Mouse (Mus musculus) limb, embryonic 15.5 days (tissue): ENCODE measurements at regions not wholly inside any gene's neighbourhood (a gene's known extent, or its start where the extent isn't known, plus 50 kb on each side); places are given as distances from the start of the nearest gene placed in this dataset.

Experiments used
- ATAC-seq: fragments of 200-750 bp; cut with Nextera tagmentation; 2 replicates; pipeline ENCODE4 v1.8.0; 2017; ENCODE audit warnings: low read depth, moderate TSS enrichment; ENCODE audit not compliant: insufficient number of reproducible peaks, low FRiP score, low TSS enrichment
- H3K27ac ChIP-seq: fragments of 300-500 bp; sonication (generic); 2 replicates; pipeline ENCODE4 v1.5.1; 2015; ENCODE audit warnings: moderate library complexity, mild to moderate bottlenecking, inconsistent platforms
- H3K27me3 ChIP-seq: fragments of 300-500 bp; sonication (generic); 2 replicates; pipeline ENCODE4 v1.6.1; 2015; ENCODE audit warnings: inconsistent platforms
- H3K36me3 ChIP-seq: fragments of 300-500 bp; sonication (generic); 2 replicates; pipeline ENCODE4 v1.6.1; 2015; ENCODE audit warnings: inconsistent platforms
- H3K4me1 ChIP-seq: fragments of 300-500 bp; sonication (generic); 2 replicates; pipeline ENCODE4 v1.6.1; 2015; ENCODE audit warnings: inconsistent platforms
- H3K4me2 ChIP-seq: fragments of 300-500 bp; sonication (generic); 2 replicates; pipeline ENCODE4 v1.6.1; 2015; ENCODE audit warnings: mild to moderate bottlenecking, inconsistent platforms
- H3K4me3 ChIP-seq: fragments of 300-500 bp; sonication (generic); 2 replicates; pipeline ENCODE4 v1.5.1; 2015; ENCODE audit warnings: mild to moderate bottlenecking, inconsistent platforms
- H3K9ac ChIP-seq: fragments of 300-500 bp; sonication (generic); 2 replicates; pipeline ENCODE4 v1.6.1; 2015; ENCODE audit warnings: inconsistent platforms
- H3K9me3 ChIP-seq: fragments of 300-500 bp; sonication (generic); 2 replicates; pipeline ENCODE4 v1.6.1; 2016; ENCODE audit warnings: inconsistent platforms
- WGBS: fragments of 180-500 bp; shearing (Covaris S2); methylation state at CpG from one replicate; pipeline ENCODE4 v1.1.7; 2015; 5-methylcytosine and 5-hydroxymethylcytosine counted together

DNA sequence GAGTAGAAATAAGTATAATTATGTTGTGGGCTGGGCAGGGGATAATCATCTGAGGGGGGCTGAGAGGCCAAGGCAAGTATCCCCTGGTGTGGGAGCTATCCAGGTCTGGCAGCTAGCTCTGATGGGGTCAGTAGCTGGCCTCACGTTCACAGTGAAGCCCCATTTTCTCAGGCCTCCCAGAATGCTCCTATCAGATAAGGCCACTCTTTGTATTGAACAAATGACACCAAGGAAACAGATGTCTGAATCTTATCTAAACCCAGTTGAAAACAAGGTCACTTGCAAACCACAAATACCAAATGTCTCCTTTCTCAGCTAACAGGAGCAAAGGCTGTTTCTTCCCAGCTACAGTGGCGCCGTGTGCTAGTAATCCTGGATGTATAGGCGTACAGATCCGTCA lies 137.6 kb upstream of the Sp4 start:
- 76% methylated on average over 5 of the region's 5 CpGs for whole genome bisulfite sequencing
- no peak for ATAC-seq
- Histone ChIP-seq H3K27me3 (no peaks in the 10 kb centered on the region), H3K9ac (no peak overlapping the region), H3K4me1 (no peaks in the 10 kb centered on the region), H3K4me2 (no peak overlapping the region), H3K27ac (no peak overlapping the region), H3K4me3 (no peak overlapping the region), H3K9me3 (no peaks in the 10 kb centered on the region), H3K36me3 (no peaks in the 10 kb centered on the region)

DNA sequence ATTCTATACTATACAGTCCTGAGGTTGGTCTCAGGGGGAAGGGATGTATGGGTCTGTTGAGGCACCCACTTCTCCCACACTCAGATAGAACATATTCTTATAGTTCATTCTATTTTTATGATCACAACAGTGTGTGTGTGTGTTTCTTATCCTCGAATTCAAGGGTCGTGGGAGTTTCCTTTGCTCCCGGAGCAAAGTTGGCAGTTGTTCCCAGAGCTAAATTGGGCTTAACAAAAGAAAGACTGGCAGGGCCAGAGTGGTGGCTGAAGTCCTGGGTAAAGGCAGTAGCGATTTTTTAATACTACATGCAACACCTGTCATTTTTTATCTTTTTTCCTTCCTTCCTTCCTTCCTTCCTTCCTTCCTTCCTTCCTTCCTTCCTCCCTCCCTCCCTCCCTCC lies 131.5 kb upstream of the Sp4 start:
- Histone ChIP-seq H3K4me1 (no peaks in the 10 kb centered on the region), H3K4me3 (no peak overlapping the region), H3K9me3 (no peaks in the 10 kb centered on the region), H3K4me2 (no peak overlapping the region), H3K9ac (no peak overlapping the region), H3K36me3 (no peaks in the 10 kb centered on the region), H3K27ac (no peak overlapping the region), H3K27me3 (no peaks in the 10 kb centered on the region)
- 62% methylated on average over 4 of the region's 4 CpGs for WGBS
- ATAC-seq = no peak

DNA sequence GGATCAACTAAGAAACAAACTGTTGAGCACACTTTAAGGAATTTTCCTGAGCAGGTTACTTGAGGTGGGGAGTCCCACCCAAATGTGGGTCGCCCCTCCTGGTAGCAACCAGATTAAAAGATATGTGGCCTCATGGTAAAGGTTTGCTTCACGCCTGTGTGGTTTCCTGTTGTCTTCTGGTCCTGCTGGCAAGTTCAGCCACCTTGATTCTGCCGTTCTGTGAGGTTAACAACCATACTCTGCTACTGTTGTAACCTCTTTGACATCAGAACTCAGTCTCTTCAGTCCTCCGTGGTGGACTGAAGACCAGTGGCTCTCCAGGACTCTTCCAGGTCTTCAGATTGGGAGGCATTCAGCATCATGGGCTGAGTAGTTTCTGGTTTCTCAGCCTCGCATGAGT lies 127.1 kb upstream of the Sp4 start:
- no peak overlapping the region for H3K27ac ChIP-seq
- ATAC-seq = no peak
- H3K36me3 ChIP-seq = no peaks in the 10 kb centered on the region
- 71% methylated on average over 5 of the region's 5 CpGs for WGBS
- H3K9ac ChIP-seq = no peak overlapping the region
- H3K27me3 ChIP-seq = no peaks in the 10 kb centered on the region
- H3K4me2 ChIP-seq = no peak overlapping the region
- no peak overlapping the region for H3K4me3 ChIP-seq
- H3K9me3 ChIP-seq = no peaks in the 10 kb centered on the region
- H3K4me1 ChIP-seq = no peaks in the 10 kb centered on the region

DNA sequence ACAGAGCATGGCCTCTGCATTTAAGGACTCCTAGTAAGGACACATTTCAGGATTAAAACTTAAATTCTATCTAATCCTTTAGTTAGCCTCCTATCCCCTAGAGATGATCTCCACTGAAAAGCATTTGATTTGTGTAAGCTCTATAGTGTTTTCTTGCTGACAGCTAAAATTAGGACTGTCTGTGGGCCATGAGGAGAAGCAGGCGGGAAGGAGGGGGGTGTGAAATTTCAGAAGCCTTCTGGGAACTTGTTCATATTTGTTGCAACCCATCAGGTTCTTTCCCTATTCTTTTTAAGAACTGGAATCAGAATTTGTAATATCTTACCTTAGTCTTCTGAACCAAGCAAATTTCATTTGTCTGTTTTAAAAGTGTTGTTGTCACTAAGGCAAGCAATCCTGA lies 114.7 kb upstream of the Sp4 start:
- H3K27me3 ChIP-seq = no peaks in the 10 kb centered on the region

DNA sequence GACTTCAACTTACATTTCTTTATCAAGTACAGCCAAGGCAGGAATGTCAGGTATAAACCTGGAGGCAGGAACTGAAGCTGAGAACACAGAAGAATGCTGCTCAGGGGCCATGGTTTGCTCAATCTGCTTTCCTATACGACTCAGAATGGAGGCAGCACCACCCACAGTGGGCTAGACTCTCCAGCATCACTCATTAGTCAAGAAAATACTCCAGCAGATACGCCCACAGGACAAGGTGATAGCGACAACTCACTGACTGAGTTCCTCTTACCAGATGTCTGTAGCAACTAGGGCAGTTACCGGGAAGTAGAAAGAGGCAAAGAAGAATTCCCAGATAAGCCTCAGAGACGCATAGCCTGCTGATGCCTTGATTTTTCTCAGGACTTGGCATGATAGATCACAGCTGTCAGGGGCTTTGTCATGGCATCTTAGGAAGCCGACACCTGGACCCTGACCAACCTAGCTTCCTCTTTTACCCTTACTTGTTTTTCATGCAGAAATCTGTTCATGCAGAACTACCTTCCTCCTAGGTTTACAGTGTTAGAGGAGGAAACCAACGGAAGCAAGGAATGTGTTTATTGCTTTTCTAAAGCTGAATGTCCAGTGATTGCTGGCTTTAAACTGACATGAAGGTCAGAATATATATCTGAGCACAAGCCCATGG lies 110.7 kb upstream of the Sp4 start:
- Histone ChIP-seq H3K36me3 (no peaks in the 10 kb centered on the region), H3K4me3 (no peak overlapping the region), H3K4me2 (no peak overlapping the region), H3K9me3 (no peaks in the 10 kb centered on the region), H3K27ac (no peak overlapping the region), H3K4me1 (no peaks in the 10 kb centered on the region), H3K27me3 (no peaks in the 10 kb centered on the region), H3K9ac (no peak overlapping the region)
- ATAC-seq = no peak
- 38% methylated on average over 7 of the region's 7 CpGs for WGBS

More for the DNA sequence above, 114.7 kb upstream of the Sp4 start:
- Histone ChIP-seq H3K27ac (no peak overlapping the region), H3K36me3 (no peaks in the 10 kb centered on the region), H3K4me2 (no peak overlapping the region), H3K9me3 (no peaks in the 10 kb centered on the region), H3K4me1 (no peaks in the 10 kb centered on the region), H3K9ac (no peak overlapping the region), H3K4me3 (no peak overlapping the region)
- WGBS = 68% methylated on average over 1 of the region's 1 CpGs
- ATAC-seq = no peak

DNA sequence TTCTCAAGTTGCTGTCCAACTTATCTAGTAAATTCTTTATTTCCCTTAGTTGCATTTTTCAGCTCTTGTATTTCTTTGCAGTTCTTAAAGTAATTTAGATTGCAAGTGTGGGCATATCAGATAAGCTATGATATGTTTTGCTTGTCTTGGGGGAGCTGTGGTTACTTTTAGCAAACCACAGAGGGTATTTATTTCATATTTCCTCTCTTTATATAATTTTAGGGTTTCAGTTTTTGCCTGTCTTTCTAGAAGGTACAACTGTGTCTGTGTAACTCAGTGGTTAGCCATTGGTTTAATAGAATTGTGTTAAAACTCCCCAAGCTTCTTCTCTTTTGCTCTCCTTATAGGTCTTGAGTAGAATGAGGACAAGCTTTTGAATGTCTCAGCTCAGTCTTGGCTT lies 109.7 kb upstream of the Sp4 start:
- H3K9me3 ChIP-seq = no peaks in the 10 kb centered on the region
- no peak overlapping the region for H3K4me2 ChIP-seq
- no peak overlapping the region for H3K9ac ChIP-seq
- ATAC-seq = no peak
- H3K36me3 ChIP-seq = no peaks in the 10 kb centered on the region
- H3K27me3 ChIP-seq = no peaks in the 10 kb centered on the region
- no peaks in the 10 kb centered on the region for H3K4me1 ChIP-seq
- no peak overlapping the region for H3K27ac ChIP-seq
- no peak overlapping the region for H3K4me3 ChIP-seq

DNA sequence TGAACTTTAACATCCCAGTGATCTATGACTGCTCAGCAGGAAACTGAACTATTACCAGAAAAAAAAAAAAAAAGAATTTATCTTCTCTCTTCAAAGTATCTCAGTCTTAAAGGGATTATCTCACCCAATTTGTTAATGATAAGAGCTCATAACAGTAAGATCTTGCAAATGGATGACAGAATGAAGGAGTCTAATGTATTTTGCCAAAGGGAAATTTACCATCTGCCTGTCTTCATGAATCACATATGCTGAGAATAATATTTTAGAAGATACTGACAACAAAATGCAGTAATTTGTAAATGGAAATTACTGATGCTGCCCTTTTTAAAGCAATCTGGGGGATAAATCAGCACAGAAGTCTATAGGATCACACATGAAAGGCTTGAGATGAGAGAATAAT lies 103.9 kb upstream of the Sp4 start:
- no peaks in the 10 kb centered on the region for H3K9me3 ChIP-seq
- no peak for ATAC-seq
- H3K9ac ChIP-seq = no peak overlapping the region
- H3K4me3 ChIP-seq = no peak overlapping the region
- H3K27ac ChIP-seq = no peak overlapping the region
- no peak overlapping the region for H3K4me2 ChIP-seq
- no peaks in the 10 kb centered on the region for H3K4me1 ChIP-seq
- no peaks in the 10 kb centered on the region for H3K36me3 ChIP-seq
- no peaks in the 10 kb centered on the region for H3K27me3 ChIP-seq

DNA sequence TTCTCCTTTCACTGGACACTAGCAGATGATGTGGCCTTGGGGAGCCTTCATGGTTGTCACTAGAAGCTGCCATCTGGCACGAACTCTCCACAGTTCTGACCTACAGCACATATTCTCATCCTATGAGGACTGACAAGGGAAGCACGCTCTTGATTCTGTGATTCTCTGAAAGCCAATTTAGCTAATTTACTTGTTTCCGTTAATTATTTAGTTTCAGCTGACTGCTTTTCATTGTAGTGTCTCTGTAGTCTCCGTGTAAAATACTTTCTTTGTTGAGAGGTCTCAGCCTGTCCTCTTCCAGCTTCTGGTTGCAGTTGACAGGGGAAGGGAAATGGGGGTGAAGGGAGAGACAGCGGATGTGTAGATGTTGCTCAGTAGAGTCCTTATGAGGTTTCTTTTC lies 102.9 kb upstream of the Sp4 start:
- Histone ChIP-seq H3K9ac (no peak overlapping the region), H3K36me3 (no peaks in the 10 kb centered on the region), H3K9me3 (no peaks in the 10 kb centered on the region), H3K27me3 (no peaks in the 10 kb centered on the region), H3K4me2 (no peak overlapping the region), H3K4me1 (no peaks in the 10 kb centered on the region), H3K4me3 (no peak overlapping the region), H3K27ac (no peak overlapping the region)
- no peak for ATAC-seq
- 73% methylated on average over 5 of the region's 5 CpGs for WGBS

DNA sequence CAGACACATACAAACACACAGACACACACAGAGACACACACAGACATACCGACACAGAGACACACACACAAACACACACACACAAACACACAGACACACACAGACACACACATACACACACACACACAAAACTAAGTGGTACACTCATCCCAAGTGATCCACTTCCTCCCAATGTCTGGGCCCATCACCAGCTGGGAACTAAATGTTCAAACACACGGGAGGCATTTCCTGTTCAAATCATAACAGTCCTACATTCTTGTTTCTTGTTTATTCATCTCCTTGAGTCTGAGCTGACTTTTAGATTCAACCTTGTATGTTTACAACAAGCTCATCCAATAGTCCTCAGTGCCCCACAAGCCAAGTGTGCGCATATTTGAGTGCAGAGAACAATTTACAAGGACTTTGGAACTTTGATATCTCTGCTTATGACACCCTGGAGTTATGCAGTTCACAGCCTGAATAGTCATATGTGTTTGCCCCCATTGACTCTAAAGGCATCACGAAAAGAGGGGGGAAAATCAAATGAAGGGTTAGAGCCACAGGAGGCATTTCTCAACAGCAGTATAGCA lies 102.4 kb upstream of the Sp4 start:
- Histone ChIP-seq H3K4me3 (no peak overlapping the region), H3K27me3 (no peaks in the 10 kb centered on the region), H3K4me2 (no peak overlapping the region), H3K36me3 (no peaks in the 10 kb centered on the region), H3K27ac (no peak overlapping the region), H3K4me1 (no peaks in the 10 kb centered on the region), H3K9ac (no peak overlapping the region), H3K9me3 (no peaks in the 10 kb centered on the region)
- no peak for ATAC-seq
- 76% methylated on average over 4 of the region's 4 CpGs for WGBS

DNA sequence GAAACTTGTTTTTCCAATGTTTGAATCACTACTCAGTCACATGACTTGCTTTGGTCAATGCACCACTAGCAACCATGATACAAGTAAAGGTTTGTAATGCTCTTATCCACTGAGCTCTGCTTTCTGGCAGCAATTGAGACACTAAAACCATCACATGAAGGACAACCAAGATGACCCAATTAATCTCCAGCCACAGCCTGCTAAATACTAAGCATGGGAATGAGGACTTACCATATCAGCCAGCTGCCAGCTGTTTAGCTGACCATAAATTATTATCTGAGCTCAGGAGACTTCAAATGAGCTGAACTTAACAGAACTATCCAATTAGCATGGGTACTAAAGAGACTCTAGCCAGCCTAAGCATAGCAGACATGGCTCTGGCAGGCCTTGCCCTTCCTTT lies 100.1 kb upstream of the Sp4 start:
- Histone ChIP-seq H3K4me3 (no peak overlapping the region), H3K4me2 (no peak overlapping the region), H3K9me3 (no peaks in the 10 kb centered on the region), H3K4me1 (no peaks in the 10 kb centered on the region), H3K27me3 (no peaks in the 10 kb centered on the region), H3K9ac (no peak overlapping the region), H3K27ac (no peak overlapping the region), H3K36me3 (no peaks in the 10 kb centered on the region)
- ATAC-seq = no peak

DNA sequence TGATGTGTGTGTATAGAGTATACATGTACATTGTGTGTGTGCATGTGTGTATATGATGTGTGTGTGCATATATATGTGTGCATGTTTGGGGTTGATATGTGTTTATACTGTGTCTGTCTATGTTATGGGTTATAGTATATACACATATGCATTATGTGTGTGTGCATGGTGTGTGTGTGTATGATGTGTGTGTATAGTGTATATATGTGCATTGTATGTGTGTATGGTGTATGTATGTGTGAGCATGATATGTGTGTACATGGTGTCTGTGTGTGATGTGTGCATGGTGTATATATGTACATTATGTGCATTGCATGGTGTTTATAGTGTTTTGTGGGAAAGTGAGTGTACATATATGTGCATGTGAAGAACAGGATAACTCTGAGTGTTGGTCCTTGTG lies 90.4 kb upstream of the Sp4 start:
- H3K4me3 ChIP-seq = no peak overlapping the region
- H3K27ac ChIP-seq = no peak overlapping the region
- ATAC-seq = no peak
- no peak overlapping the region for H3K4me2 ChIP-seq
- no peaks in the 10 kb centered on the region for H3K36me3 ChIP-seq
- H3K27me3 ChIP-seq = no peaks in the 10 kb centered on the region
- no peaks in the 10 kb centered on the region for H3K4me1 ChIP-seq
- H3K9ac ChIP-seq = no peak overlapping the region
- no peaks in the 10 kb centered on the region for H3K9me3 ChIP-seq

DNA sequence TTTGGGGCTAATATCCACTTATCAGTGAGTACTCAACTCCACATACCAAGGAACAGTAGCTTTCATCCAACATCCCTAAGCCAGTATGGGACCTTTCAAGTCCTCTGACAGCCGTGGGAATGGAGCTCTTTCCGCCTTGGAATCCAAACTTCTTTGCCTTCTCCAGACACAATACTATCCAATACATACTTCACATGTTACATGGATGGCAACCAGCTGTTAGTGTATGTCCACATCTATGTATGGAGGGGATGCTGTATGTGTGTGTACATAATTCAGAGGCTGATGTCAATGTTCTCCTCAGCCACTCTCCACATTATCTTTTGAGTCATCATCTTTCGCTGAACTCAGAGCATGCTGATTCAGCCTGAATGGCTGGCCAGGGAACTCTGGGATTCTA lies 79.8 kb upstream of the Sp4 start:
- no peak for ATAC-seq
- WGBS = 94% methylated on average over 3 of the region's 3 CpGs
- H3K9ac ChIP-seq = no peak overlapping the region

DNA sequence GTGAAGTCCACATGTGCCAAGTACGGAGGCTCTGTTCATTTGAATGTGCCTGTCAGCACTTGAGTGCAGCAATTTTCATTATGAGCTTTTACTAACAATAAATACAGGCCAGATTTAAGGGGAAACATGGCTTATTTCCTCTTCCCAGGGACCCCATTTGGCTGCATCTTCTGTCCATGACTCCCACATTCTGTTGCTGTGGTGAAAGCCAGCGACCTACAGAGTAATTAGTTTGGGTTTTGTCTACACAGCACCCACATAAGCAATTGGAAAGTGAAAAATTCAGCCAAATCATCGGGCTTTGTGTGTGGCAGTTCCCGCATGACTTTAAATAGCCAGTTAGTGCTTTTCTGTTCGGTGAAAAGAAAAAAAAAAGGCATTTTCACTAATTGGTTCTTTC lies 76.7 kb upstream of the Sp4 start:
- Histone ChIP-seq H3K36me3 (no peaks in the 10 kb centered on the region), H3K4me3 (no peak overlapping the region), H3K27me3 (no peaks in the 10 kb centered on the region), H3K27ac (no peak overlapping the region), H3K9ac (no peak overlapping the region), H3K9me3 (no peaks in the 10 kb centered on the region), H3K4me2 (no peak overlapping the region), H3K4me1 (no peaks in the 10 kb centered on the region)
- ATAC-seq = no peak
- WGBS = 57% methylated on average over 5 of the region's 5 CpGs

More for the DNA sequence above, 79.8 kb upstream of the Sp4 start:
- H3K4me2 ChIP-seq = no peak overlapping the region
- no peaks in the 10 kb centered on the region for H3K36me3 ChIP-seq
- H3K9me3 ChIP-seq = no peaks in the 10 kb centered on the region
- H3K27ac ChIP-seq = no peak overlapping the region
- no peaks in the 10 kb centered on the region for H3K27me3 ChIP-seq
- H3K4me3 ChIP-seq = no peak overlapping the region
- H3K4me1 ChIP-seq = no peaks in the 10 kb centered on the region
